In the genomic region with DNA sequence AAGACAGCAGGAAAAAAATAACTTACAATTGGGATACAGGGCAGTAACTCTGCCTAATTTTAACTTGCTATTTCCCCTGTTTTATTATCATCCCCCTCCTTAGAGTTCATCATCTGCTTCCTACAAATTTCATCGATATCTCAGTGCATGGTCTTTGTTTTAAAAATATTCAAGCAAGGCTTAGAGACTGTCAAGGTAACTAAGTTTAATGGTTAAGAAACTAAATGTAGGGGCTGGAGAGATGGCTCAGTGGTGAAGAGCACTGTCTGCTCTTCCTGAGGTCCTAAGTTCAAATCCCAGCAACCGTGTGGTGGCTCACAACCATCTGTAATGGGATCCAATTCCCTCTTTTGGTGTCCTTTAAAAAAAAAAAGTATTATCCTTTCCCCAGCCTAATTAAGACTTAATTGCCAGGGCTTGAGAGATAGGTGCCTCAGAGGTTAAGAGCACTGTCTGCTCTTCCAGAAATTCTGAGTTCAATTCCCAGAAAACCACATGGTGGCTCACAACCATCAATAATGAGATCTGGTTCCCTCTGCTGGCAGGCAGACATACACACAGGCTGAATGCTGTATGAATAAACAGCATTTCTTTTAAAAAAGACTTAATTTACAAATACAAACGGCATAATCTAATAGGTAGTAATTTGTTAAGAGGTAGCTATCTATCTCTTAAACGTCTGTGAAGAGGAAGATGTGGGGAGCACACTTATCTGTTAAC, we compare ENCODE assay signal across 9 mouse cellular contexts.
A peak's percentile ranks its signal among the peaks of the same experiment; 100 is the strongest.
DNase-seq lines count a peak whose midpoint lies in the region.
"Had no signal": no experiment of that assay in that cellular context is flagged by ENCODE, and none has a peak within 500 bp of the region (broad histone marks: within the 10 kb centered on the region; RNA-seq: fewer than 3 reads in every experiment).

No protein-coding gene starts in this region.

- DNase-seq in kidney, adult 9 months = peak; percentile 13
- DNase-seq in kidney, postnatal 25 days = no peak
- DNase-seq in 3T3-L1 (ENCODE audit: low read depth, low spot score) (peak; percentile 67), A20 (ENCODE audit: low read depth, low spot score) (peak; percentile 73)
- DNase-seq in c-Kit-positive CD71-negative TER-119-negative erythroid progenitor cells, embryonic 14.5 days (ENCODE audit: low read depth) = peak; percentile 44
- no peak for DNase-seq in layer of hippocampus, adult 9-11 months
- no peak for DNase-seq in cerebellum, adult 8-10 months
- DNase-seq: cerebellum, adult 11 months; gastrocnemius, postnatal 10 days had no signal

Comparison
In these comparisons a context has a peak if more than half of its experiments do, and no peak if none do; other contexts are left out.
1. DNase-seq: peak in kidney, adult 9 months (single experiment), 3T3-L1 (single experiment), A20 (single experiment) and c-Kit-positive CD71-negative TER-119-negative erythroid progenitor cells, embryonic 14.5 days (single experiment); none in kidney, postnatal 25 days (0 of 2), layer of hippocampus, adult 9-11 months (single experiment) and cerebellum, adult 8-10 months (single experiment).